Mouse (Mus musculus): ENCODE data around the gene 9530003J23Rik.

Gene 9530003J23Rik

GRCm38 (mm10) chr10:117229826-117230225 is 8.7 kb downstream of the 9530003J23Rik start:
- TF ChIP-seq GATA4 (IDR thresholded peaks at IDR 0.05; ENCODE audit: insufficient replicate concordance, low read length): no peak

GRCm38 (mm10) chr10:117226002-117226401 is 12.5 kb downstream of the 9530003J23Rik start:
- no peak for TF ChIP-seq GATA4 (IDR thresholded peaks at IDR 0.05; ENCODE audit: insufficient replicate concordance, low read length)

GRCm38 (mm10) chr10:117225094-117225493 is 13.4 kb downstream of the 9530003J23Rik start:
- TF ChIP-seq GATA4 (IDR thresholded peaks at IDR 0.05; ENCODE audit: insufficient replicate concordance, low read length): no peak

GRCm38 (mm10) chr10:117224102-117224990 is 14.2 kb downstream of the 9530003J23Rik start, which contains the start of gene Yeats4:
TSS of gene Yeats4 (minus strand) at chr10:117224507.
- TF ChIP-seq GATA4 (IDR thresholded peaks at IDR 0.05; ENCODE audit: insufficient replicate concordance, low read length): no peak

GRCm38 (mm10) chr10:117223758-117224101 is 14.8 kb downstream of the 9530003J23Rik start:
- no peak for TF ChIP-seq GATA4 (IDR thresholded peaks at IDR 0.05; ENCODE audit: insufficient replicate concordance, low read length)

- no peak for TF ChIP-seq GATA4 (IDR thresholded peaks at IDR 0.05; ENCODE audit: insufficient replicate concordance, low read length)
Measured at GRCm38 (mm10) chr10:117222821-117223220, 15.7 kb downstream of the 9530003J23Rik start.

GRCm38 (mm10) chr10:117218351-117218750 is 20.2 kb downstream of the 9530003J23Rik start:
- no peak for TF ChIP-seq GATA4 (IDR thresholded peaks at IDR 0.05; ENCODE audit: insufficient replicate concordance, low read length)

GRCm38 (mm10) chr10:117217246-117217840 is 21.2 kb downstream of the 9530003J23Rik start:
- TF ChIP-seq GATA4 (IDR thresholded peaks at IDR 0.05; ENCODE audit: insufficient replicate concordance, low read length): no peak

- TF ChIP-seq GATA4 (IDR thresholded peaks at IDR 0.05; ENCODE audit: insufficient replicate concordance, low read length): no peak
Measured at GRCm38 (mm10) chr10:117216793-117217192, 21.7 kb downstream of the 9530003J23Rik start.

GRCm38 (mm10) chr10:117216132-117216495 is 22.4 kb downstream of the 9530003J23Rik start:
- TF ChIP-seq GATA4 (IDR thresholded peaks at IDR 0.05; ENCODE audit: insufficient replicate concordance, low read length): no peak

- no peak for TF ChIP-seq GATA4 (IDR thresholded peaks at IDR 0.05; ENCODE audit: insufficient replicate concordance, low read length)
Measured at GRCm38 (mm10) chr10:117215409-117216131, 22.9 kb downstream of the 9530003J23Rik start.

GRCm38 (mm10) chr10:117211023-117211422 is 27.5 kb downstream of the 9530003J23Rik start:
- TF ChIP-seq GATA4 (IDR thresholded peaks at IDR 0.05; ENCODE audit: insufficient replicate concordance, low read length): no peak

- no peak for TF ChIP-seq GATA4 (IDR thresholded peaks at IDR 0.05; ENCODE audit: insufficient replicate concordance, low read length)
Measured at GRCm38 (mm10) chr10:117209469-117209938, 29.0 kb downstream of the 9530003J23Rik start.

GRCm38 (mm10) chr10:117208221-117208620 is 30.3 kb downstream of the 9530003J23Rik start:
- no peak for TF ChIP-seq GATA4 (IDR thresholded peaks at IDR 0.05; ENCODE audit: insufficient replicate concordance, low read length)

GRCm38 (mm10) chr10:117206070-117206469 is 32.4 kb downstream of the 9530003J23Rik start:
- TF ChIP-seq GATA4 (IDR thresholded peaks at IDR 0.05; ENCODE audit: insufficient replicate concordance, low read length): no peak
